Mouse (Mus musculus) adrenal gland, adult (tissue): ENCODE results near the gene Azin2.

Experiments used
- DNase-seq, 2 experiments: peaks; one replicate each; pipeline ENCODE4 v3.0.0; 2022 to 2023; ENCODE audit warnings: low spot score in 1 of 2; ENCODE audit not compliant: inconsistent age in 2 of 2

Gene Azin2

GRCm38 (mm10) chr4:128902390-128902789 is 59.9 kb downstream of the Azin2 start:
- no peak for DNase-seq

- no peak for DNase-seq
Measured at GRCm38 (mm10) chr4:128900484-128900883, 61.8 kb downstream of the Azin2 start.

- peak; percentile 72 to 78 for DNase-seq
Measured at GRCm38 (mm10) chr4:128899332-128899731, 62.9 kb downstream of the Azin2 start.

- DNase-seq = no peak
Measured at GRCm38 (mm10) chr4:128897911-128898421, 64.3 kb downstream of the Azin2 start.

- DNase-seq = no peak
Measured at GRCm38 (mm10) chr4:128896667-128897066, 65.6 kb downstream of the Azin2 start.

GRCm38 (mm10) chr4:128895841-128896240 is 66.4 kb downstream of the Azin2 start:
- DNase-seq = peak in 1 of 2 experiments; percentile 70

- DNase-seq = no peak
Measured at GRCm38 (mm10) chr4:128894112-128894511, 68.1 kb downstream of the Azin2 start.

GRCm38 (mm10) chr4:128892188-128892587 is 70.1 kb downstream of the Azin2 start:
- DNase-seq = no peak

- DNase-seq = peak in 1 of 2 experiments; percentile 24
Measured at GRCm38 (mm10) chr4:128891746-128892145, 70.5 kb downstream of the Azin2 start.

GRCm38 (mm10) chr4:128891157-128891556 is 71.1 kb downstream of the Azin2 start:
- DNase-seq = peak; percentile 64 to 71

- peak in 1 of 2 experiments; percentile 35 for DNase-seq
Measured at GRCm38 (mm10) chr4:128889752-128890630, 72.3 kb downstream of the Azin2 start.

GRCm38 (mm10) chr4:128888436-128888990 is 73.7 kb downstream of the Azin2 start:
- peak in 1 of 2 experiments; percentile 22 for DNase-seq

- DNase-seq = peak in 1 of 2 experiments; percentile 84
Measured at GRCm38 (mm10) chr4:128887641-128888091, 74.6 kb downstream of the Azin2 start.

- DNase-seq = peak in 1 of 2 experiments; percentile 22
Measured at GRCm38 (mm10) chr4:128887026-128887425, 75.2 kb downstream of the Azin2 start.

- peak in 1 of 2 experiments; percentile 32 for DNase-seq
Measured at GRCm38 (mm10) chr4:128886571-128886970, 75.7 kb downstream of the Azin2 start.

GRCm38 (mm10) chr4:128885540-128885939 is 76.7 kb downstream of the Azin2 start:
- no peak for DNase-seq

GRCm38 (mm10) chr4:128884711-128885095 is 77.5 kb downstream of the Azin2 start:
- DNase-seq = no peak

GRCm38 (mm10) chr4:128883801-128884710 is 78.2 kb downstream of the Azin2 start:
- peak; percentile 76 to 87 for DNase-seq

GRCm38 (mm10) chr4:128883379-128883781 is 78.9 kb downstream of the Azin2 start, which contains the start of gene Trim62:
TSS of gene Trim62 (plus strand) at chr4:128883580.
- DNase-seq = peak; percentile 88 to 95
